Mouse (Mus musculus) kidney, embryonic 14.5 days (tissue): ENCODE measurements around the gene Sh3bp4. TPM values are rescaled to one million over a fixed set of nuclear protein-coding genes. Genes with fewer than 3 reads are reported as not detected.

Experiments used
- ATAC-seq: fragments of 200-750 bp; cut with Nextera tagmentation; 2 replicates; pipeline ENCODE4 v1.8.0; 2017; ENCODE audit warnings: moderate number of reproducible peaks, mild to moderate bottlenecking, moderate TSS enrichment, moderate library complexity; ENCODE audit not compliant: low FRiP score, low TSS enrichment
- H3K27ac ChIP-seq: fragments of 300-500 bp; sonication (generic); 2 replicates; pipeline ENCODE4 v1.5.1; 2014; ENCODE audit warnings: low read depth, mild to moderate bottlenecking, low read length, moderate library complexity, mixed read lengths
- H3K27me3 ChIP-seq: fragments of 300-500 bp; sonication (generic); 2 replicates; pipeline ENCODE4 v1.6.1; 2014; ENCODE audit warnings: mild to moderate bottlenecking, low read length; ENCODE audit not compliant: control insufficient read depth, insufficient read depth
- H3K36me3 ChIP-seq: fragments of 300-500 bp; sonication (generic); 2 replicates; pipeline ENCODE4 v1.6.1; 2014; ENCODE audit warnings: low read length, mixed read lengths; ENCODE audit not compliant: control insufficient read depth, insufficient read depth
- H3K4me1 ChIP-seq: fragments of 300-500 bp; sonication (generic); 2 replicates; pipeline ENCODE4 v1.6.1; 2014; ENCODE audit warnings: low read length, mixed read lengths; ENCODE audit not compliant: control insufficient read depth, insufficient read depth
- H3K4me2 ChIP-seq: fragments of 300-500 bp; sonication (generic); replicated peaks from 2 replicates; pipeline ENCODE4 v1.6.1; 2014; ENCODE audit warnings: low read depth, mild to moderate bottlenecking, low read length
- H3K4me3 ChIP-seq: fragments of 300-500 bp; sonication (generic); 2 replicates; pipeline ENCODE4 v1.5.1; 2014; ENCODE audit warnings: mild to moderate bottlenecking, low read length
- H3K9ac ChIP-seq: fragments of 300-500 bp; sonication (generic); 2 replicates; pipeline ENCODE4 v1.6.1; 2014; ENCODE audit warnings: low read depth, mild to moderate bottlenecking, low read length, moderate library complexity
- H3K9me3 ChIP-seq: fragments of 300-500 bp; sonication (generic); 2 replicates; pipeline ENCODE4 v1.6.1; 2016; ENCODE audit warnings: low read length; ENCODE audit not compliant: control insufficient read depth
- WGBS: fragments of 180-500 bp; shearing (Covaris S2); extraction: QIAGEN DNeasy Blood & Tissue Kit; methylation state at CpG from one replicate; pipeline ENCODE4 v1.1.7; 2014; 5-methylcytosine and 5-hydroxymethylcytosine counted together
- polyA plus RNA-seq: library from polyadenylated mRNA; unstranded; fragments of >200 nt; fragmentation: Nextera tagmentation; extraction: Ambion mirVana; gene quantifications from 2 replicates; pipeline ENCODE4 v1.2.1, GENCODE M21; 2014

Gene Sh3bp4
- polyA plus RNA-seq, 1 experiment from 2014 or later: 26.1 TPM

DNA sequence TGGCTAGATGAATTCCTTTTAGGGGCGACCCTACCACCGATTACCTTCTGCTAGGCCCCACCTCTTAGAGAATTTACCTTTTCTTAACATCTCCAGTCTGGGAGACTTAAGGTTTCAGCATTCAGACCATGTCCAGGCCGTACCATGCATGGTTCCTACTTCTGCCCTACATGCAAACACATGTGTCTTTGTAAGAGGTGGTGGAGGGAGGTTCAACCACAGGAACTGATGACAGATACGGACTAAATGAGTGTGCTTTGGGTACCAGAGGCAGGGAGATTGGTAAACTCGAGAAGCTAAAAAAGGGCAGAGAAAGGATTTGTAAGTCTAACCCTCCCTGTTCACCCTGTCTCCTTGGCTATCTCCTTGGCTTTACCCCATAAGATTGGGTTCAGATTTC is 23.5 kb downstream of the Sh3bp4 start:
- no peaks in the 10 kb centered on the region for H3K36me3 ChIP-seq
- H3K9me3 ChIP-seq: no peaks in the 10 kb centered on the region
- 76% methylated on average over 5 of the region's 5 CpGs for WGBS
- no peaks in the 10 kb centered on the region for H3K27me3 ChIP-seq
- H3K9ac ChIP-seq: no peak overlapping the region
- H3K4me1 ChIP-seq: peaks cover 55% of the 10 kb centered on the region
- no peak overlapping the region for H3K4me3 ChIP-seq
- no peak overlapping the region for H3K27ac ChIP-seq
- ATAC-seq: no peak
- no peak overlapping the region for H3K4me2 ChIP-seq

DNA sequence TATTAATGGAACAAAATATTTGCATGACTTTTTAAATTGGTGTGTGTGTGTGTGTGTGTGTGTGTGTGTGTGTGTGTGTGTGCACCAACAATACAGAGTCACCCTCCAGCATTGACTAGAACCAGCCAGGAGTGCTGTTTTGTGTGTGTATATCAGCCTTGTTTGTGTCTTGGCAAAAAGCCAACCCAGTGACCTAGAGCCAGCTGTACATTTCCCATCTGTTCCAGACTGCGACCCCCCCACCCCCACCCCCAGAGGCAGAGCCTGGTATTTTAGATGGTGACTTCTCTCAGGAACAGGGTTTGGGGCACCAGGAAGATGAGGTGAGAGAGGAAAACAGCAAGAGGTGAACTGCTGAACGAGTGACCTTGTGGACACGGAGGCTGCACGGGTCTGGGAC is 24.2 kb downstream of the Sh3bp4 start:
- WGBS: 55% methylated on average over 4 of the region's 4 CpGs
- Histone ChIP-seq H3K9ac (no peak overlapping the region), H3K27ac (no peak overlapping the region), H3K4me2 (no peak overlapping the region), H3K4me3 (no peak overlapping the region), H3K9me3 (no peaks in the 10 kb centered on the region), H3K36me3 (no peaks in the 10 kb centered on the region), H3K27me3 (no peaks in the 10 kb centered on the region), H3K4me1 (peaks cover 55% of the 10 kb centered on the region)
- ATAC-seq: no peak

DNA sequence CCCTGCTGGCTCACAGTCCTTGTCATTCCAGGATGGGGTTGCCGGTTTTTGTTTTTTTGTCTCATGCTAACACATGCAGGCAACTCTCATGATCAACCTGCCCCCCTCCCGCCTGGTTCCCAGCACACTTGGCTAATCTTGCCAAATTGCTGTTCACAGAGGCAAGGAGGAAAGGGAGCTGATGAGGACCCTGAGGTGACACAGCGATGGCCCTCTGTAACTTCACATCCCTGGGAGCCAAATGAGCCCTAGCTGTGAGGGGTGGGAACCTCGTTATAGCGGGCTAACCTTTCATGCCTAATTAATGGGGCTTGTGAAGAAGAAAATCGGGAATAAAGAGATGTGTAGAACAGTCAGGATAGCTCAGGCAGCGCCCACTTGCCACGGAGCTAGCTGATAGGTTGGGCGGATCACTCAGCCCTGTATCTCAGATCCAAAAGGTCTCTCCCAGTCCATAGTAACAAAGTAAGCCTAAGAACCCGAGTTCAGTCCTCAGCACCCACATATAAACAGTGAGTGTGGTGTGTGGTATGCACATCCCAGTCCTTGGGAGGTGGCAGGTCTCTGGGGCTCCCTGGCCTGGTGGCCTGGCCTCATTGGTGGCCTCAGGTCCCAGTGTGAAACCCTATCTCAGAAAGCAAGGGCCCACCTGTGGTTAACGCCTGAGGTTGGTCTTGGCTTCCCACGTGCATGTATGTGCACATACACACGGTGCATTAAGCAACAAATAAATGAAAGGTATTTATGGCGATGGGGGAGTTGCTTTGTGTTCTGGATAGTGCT is 25.6 kb downstream of the Sh3bp4 start:
- no peak overlapping the region for H3K27ac ChIP-seq
- peak; percentile 53 for ATAC-seq
- peaks cover 46% of the 10 kb centered on the region for H3K4me1 ChIP-seq
- 22% methylated on average over 14 of the region's 14 CpGs for WGBS
- H3K9me3 ChIP-seq: no peaks in the 10 kb centered on the region
- H3K4me2 ChIP-seq: no peak overlapping the region
- H3K36me3 ChIP-seq: no peaks in the 10 kb centered on the region
- no peak overlapping the region for H3K9ac ChIP-seq
- H3K4me3 ChIP-seq: no peak overlapping the region
- no peaks in the 10 kb centered on the region for H3K27me3 ChIP-seq

DNA sequence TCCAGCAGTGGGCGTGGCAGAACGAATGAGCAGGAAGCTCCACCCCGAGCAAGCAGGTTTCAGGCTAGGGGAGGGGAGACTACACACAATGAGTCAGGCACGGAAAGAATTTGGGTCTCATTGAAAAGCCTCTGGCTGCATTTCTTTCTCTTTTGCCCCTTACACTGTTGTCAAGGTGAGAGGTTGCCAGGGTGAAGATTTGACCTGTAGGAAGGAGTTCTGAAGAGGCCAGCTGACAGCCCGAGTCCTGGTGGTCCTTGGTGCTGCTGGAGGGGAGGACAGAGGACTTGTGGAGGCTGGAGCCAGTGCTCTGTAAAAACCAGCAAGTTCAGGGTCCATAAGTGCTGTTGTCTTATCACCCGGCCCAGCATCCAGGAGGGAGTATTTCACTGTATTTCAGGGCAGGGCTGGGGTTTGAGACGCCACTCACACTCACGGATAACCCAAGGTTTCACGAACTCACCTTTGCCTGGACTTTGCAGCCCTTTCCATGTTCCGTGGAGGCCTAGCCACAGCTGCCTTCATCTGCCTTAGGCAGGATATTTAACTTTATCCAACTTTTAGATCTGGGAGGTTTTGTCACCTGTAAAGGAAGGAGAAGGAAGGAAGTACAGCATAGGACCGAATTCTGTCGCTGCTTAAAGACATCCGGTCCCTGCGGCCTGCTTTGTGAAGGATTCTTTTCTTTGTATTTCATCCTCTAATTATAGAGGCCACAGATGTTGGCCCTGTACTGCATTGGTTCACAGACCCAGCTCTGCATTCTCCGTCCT is 32.2 kb downstream of the Sh3bp4 start:
- peak overlapping the region; percentile 23; the same call in 1 of the 2 replicates for H3K9ac ChIP-seq
- 0 out of 2 replicates have a peak, but pooled peaks have one; percentile 43 for ATAC-seq
- no peak overlapping the region for H3K4me2 ChIP-seq
- no peaks in the 10 kb centered on the region for H3K36me3 ChIP-seq
- H3K4me1 ChIP-seq: peaks cover 35% of the 10 kb centered on the region
- no peaks in the 10 kb centered on the region for H3K27me3 ChIP-seq
- H3K4me3 ChIP-seq: no peak overlapping the region
- H3K27ac ChIP-seq: peak overlapping the region; percentile 71; the same call in 1 of the 2 replicates
- 42% methylated on average over 14 of the region's 15 CpGs for WGBS
- no peaks in the 10 kb centered on the region for H3K9me3 ChIP-seq

DNA sequence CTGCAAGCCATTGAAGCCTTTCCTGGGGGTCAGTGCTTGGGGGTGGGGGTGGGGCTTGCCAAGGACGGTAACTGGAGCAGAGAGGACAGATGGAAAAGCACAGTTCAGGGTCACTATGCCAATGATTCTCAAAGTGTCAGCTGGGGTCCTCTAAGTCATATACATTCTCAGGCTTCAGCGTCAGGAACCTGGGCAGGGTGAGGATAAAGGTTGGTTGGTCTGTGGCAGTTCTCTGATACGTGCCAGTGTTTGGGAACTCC is 32.7 kb downstream of the Sh3bp4 start:
- ATAC-seq: no peak
- no peak overlapping the region for H3K9ac ChIP-seq
- no peaks in the 10 kb centered on the region for H3K27me3 ChIP-seq
- H3K36me3 ChIP-seq: no peaks in the 10 kb centered on the region
- 30% methylated on average over 3 of the region's 3 CpGs for WGBS
- no peak overlapping the region for H3K27ac ChIP-seq
- H3K9me3 ChIP-seq: no peaks in the 10 kb centered on the region
- peaks cover 40% of the 10 kb centered on the region for H3K4me1 ChIP-seq
- no peak overlapping the region for H3K4me3 ChIP-seq
- H3K4me2 ChIP-seq: no peak overlapping the region

DNA sequence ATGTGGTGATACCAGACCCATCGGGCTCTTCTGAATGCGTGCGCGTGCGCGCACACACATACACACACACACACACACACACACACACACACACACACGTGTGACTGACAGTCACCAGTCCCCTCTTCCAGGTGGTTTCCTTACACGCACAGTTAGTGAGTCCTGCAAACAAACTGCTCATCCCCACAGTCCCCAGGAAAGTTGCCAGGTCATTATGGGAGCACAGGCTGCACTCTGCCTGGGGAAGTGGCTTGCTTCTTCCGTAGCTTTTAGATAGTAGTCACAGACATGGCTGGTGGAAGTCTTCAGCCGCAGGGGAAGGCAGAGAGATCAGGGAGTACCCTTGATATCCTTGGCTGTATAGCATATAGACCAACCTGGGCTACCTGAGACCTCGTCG is 33.3 kb downstream of the Sh3bp4 start:
- Histone ChIP-seq H3K36me3 (no peaks in the 10 kb centered on the region), H3K27me3 (no peaks in the 10 kb centered on the region), H3K9ac (peak overlapping the region; percentile 4; the same call in 1 of the 2 replicates), H3K4me2 (no peak overlapping the region), H3K4me1 (peaks cover 45% of the 10 kb centered on the region), H3K27ac (no peak overlapping the region), H3K4me3 (no peak overlapping the region), H3K9me3 (no peaks in the 10 kb centered on the region)
- WGBS: 79% methylated on average over 12 of the region's 12 CpGs
- ATAC-seq: no peak

DNA sequence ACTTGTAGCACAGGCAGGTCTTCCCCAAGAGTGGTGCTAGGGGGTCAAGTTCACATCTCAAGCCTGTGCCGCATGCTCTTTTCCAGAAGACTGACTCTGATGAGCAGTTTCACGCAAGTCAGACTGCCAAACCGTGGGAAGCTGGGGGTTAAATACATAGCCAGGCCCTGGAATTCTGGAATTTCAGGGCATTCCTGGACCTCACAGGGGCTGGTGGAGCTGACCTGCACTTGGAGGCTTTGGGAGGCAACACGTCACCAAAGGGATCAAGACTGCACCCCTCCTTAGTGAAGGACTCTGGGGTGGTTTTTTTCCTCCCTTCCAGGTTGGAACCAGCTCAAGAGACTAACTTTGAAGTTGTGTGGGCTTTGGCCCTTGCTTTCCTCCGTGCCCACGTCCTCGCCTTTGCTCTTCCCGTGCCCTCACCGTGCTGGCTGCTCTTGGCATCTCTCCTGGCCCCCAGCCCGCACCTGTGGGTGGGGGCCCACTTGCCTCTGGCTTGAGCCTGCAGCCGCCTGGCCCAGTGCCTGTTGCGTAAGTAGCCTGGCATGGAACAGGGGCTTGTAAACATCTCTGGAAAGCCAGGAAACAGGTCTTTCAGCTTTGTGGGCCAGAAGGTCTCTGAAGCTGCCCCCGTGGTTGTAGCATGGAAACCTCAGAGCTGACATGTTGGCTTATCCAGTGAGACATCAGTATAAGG is 34.0 kb downstream of the Sh3bp4 start:
- Histone ChIP-seq H3K4me2 (no peak overlapping the region), H3K27ac (0 out of 2 replicates have a peak overlapping the region, but pooled peaks have one; percentile 7), H3K9me3 (no peaks in the 10 kb centered on the region), H3K36me3 (no peaks in the 10 kb centered on the region), H3K9ac (no peak overlapping the region), H3K27me3 (no peaks in the 10 kb centered on the region), H3K4me1 (peaks cover 53% of the 10 kb centered on the region), H3K4me3 (no peak overlapping the region)
- WGBS: 67% methylated on average over 13 of the region's 13 CpGs
- ATAC-seq: no peak

DNA sequence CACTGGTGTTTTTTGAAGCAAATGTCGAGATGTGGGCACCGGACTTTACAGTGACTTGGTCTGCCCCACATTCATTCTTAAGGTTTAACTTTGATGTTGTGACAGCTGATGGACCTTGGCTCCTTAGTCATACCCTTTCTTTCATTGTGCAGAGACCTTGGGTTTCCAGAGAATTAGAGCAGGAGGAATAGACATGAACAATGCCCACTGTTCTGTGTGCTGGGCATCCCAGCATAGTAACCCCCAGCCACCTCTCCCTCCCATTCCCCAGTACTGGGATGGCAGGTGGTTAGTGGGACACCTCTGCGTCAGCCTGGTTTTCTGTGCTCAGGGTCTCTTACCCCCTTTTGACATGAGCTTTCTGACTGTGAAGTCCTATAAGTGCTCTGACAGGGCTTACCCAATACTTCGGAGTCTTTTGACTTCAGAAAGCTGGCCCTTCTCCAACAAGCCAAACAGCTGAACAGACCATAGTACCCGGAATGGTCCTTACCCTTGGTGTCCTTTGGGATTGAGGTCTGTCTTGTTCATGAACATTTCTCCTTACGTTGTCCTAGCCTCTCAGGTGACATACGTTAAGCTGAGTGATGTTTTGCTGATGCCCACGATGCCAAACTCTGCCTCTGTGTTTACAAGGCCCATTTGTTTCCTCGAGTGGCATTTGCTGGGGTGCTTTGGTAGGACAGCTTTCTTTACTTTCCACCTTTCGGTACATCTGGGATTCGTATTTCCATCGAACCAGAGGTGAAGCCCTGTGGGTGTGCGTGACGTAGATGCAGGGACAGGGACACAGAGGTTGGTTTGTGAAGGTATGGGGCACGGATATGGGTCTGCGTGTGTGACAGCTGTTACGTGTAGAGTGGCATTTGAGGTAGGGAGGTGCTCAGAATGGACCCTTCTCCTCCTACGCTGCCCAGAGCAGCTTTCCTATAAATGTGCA is 35.9 kb downstream of the Sh3bp4 start:
- ATAC-seq: no peak
- H3K4me3 ChIP-seq: no peak overlapping the region
- no peaks in the 10 kb centered on the region for H3K27me3 ChIP-seq
- H3K36me3 ChIP-seq: no peaks in the 10 kb centered on the region
- H3K4me2 ChIP-seq: no peak overlapping the region
- no peaks in the 10 kb centered on the region for H3K9me3 ChIP-seq
- peaks cover 65% of the 10 kb centered on the region for H3K4me1 ChIP-seq
- H3K27ac ChIP-seq: no peak overlapping the region
- WGBS: 88% methylated on average over 18 of the region's 18 CpGs
- H3K9ac ChIP-seq: no peak overlapping the region
